Mouse (Mus musculus) liver, embryonic 12.5 days (tissue): ENCODE results near the gene Cltb. TPM values are rescaled to one million over a fixed set of nuclear protein-coding genes. Genes with fewer than 3 reads are reported as not detected.

ENCODE experiments used
- ATAC-seq: fragments of 200-750 bp; cut with Nextera tagmentation; 2 replicates; pipeline ENCODE4 v1.8.0; 2017; ENCODE audit warnings: moderate number of reproducible peaks, mild to moderate bottlenecking, moderate library complexity
- H3K27ac ChIP-seq: fragments of 300-500 bp; sonication (generic); 2 replicates; pipeline ENCODE4 v1.5.1; 2016; ENCODE audit warnings: mild to moderate bottlenecking
- H3K27me3 ChIP-seq: fragments of 300-500 bp; sonication (generic); replicated peaks from 2 replicates; pipeline ENCODE4 v1.6.1; 2016; ENCODE audit warnings: mild to moderate bottlenecking, moderate library complexity
- H3K36me3 ChIP-seq: fragments of 300-500 bp; sonication (generic); 2 replicates; pipeline ENCODE4 v1.6.1; 2016; ENCODE audit warnings: mild to moderate bottlenecking, moderate library complexity
- H3K4me1 ChIP-seq: fragments of 300-500 bp; sonication (generic); 2 replicates; pipeline ENCODE4 v1.6.1; 2016
- H3K4me2 ChIP-seq: fragments of 300-500 bp; sonication (generic); 2 replicates; pipeline ENCODE4 v1.6.1; 2016; ENCODE audit warnings: mild to moderate bottlenecking, moderate library complexity
- H3K4me3 ChIP-seq: fragments of 300-500 bp; sonication (generic); 2 replicates; pipeline ENCODE4 v1.5.1; 2016; ENCODE audit warnings: mild to moderate bottlenecking, moderate library complexity
- H3K9ac ChIP-seq: fragments of 300-500 bp; sonication (generic); 2 replicates; pipeline ENCODE4 v1.6.1; 2016; ENCODE audit warnings: mild to moderate bottlenecking, moderate library complexity
- H3K9me3 ChIP-seq: fragments of 300-500 bp; sonication (generic); replicated peaks from 2 replicates; pipeline ENCODE4 v1.6.1; 2016; ENCODE audit warnings: mild to moderate bottlenecking, moderate library complexity
- WGBS: fragments of 180-500 bp; shearing (Covaris S2); methylation state at CpG from one replicate; pipeline ENCODE4 v1.1.7; 2016; ENCODE audit not compliant: insufficient replicate concordance; 5-methylcytosine and 5-hydroxymethylcytosine counted together
- microRNA-seq: library from miRNA; unstranded; fragments of <30 nt; microRNA quantifications from one replicate; pipeline ENCODE4, GENCODE M21; 2017
- polyA plus RNA-seq: library from polyadenylated mRNA; unstranded; fragments of >200 nt; fragmentation: Nextera tagmentation; extraction: Ambion mirVana; gene quantifications from 2 replicates; pipeline ENCODE4 v1.2.1, GENCODE M21; 2016

Cltb gene
- polyA plus RNA-seq, 1 experiment from 2014 or later: 51.2 TPM

DNA sequence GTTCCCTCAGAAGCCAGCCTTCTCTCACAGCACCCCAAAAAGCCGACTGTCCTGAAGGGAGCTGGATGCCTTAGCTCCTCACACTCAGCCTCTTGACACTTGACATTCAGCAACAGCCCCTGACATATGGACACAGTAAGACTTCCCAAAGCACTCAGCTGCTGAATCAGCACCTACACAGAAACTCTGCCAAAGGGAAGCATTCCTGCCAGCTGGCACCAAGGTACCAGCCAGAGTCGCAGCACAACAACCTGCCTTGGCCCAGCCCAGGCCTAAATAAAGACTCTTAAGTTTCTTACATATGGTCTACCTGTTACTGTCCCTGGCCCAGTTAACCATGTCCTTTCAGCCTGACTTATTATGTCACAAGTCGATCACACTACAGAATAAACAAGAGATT lies 54.3 kb downstream of the Cltb start:
- no peak for ATAC-seq
- H3K36me3 ChIP-seq: peaks cover 97% of the 10 kb centered on the region

DNA sequence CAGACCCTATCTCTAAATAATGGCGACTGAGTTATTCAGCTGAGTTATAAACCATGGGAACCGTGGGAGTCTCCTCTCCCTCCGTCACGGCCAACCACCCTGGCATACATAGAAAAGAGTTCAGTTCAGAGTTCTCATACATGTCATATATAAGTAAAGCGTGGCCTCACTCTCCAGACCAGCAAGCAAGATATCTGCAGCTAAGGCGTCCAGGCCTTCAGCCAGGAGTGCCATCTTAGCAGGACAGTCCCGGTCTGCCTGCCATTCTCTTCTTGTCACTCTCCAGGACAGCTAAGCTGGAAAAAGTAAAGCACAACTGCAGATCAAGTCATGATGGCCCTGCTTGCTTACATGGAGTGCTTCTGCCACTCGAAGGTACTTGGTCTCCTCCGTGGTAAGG lies 55.0 kb downstream of the Cltb start:
- Histone ChIP-seq H3K36me3 (peaks cover 97% of the 10 kb centered on the region), H3K4me1 (no peaks in the 10 kb centered on the region), H3K4me2 (no peak overlapping the region), H3K27me3 (no peaks in the 10 kb centered on the region), H3K27ac (no peak overlapping the region), H3K9ac (no peak overlapping the region), H3K4me3 (no peak overlapping the region), H3K9me3 (no peaks in the 10 kb centered on the region)
- ATAC-seq: no peak
- WGBS: 83% methylated on average over 9 of the region's 9 CpGs

More for the DNA sequence above, 54.3 kb downstream of the Cltb start:
- no peaks in the 10 kb centered on the region for H3K9me3 ChIP-seq
- H3K27me3 ChIP-seq: no peaks in the 10 kb centered on the region
- H3K4me3 ChIP-seq: no peak overlapping the region
- H3K4me1 ChIP-seq: no peaks in the 10 kb centered on the region
- H3K27ac ChIP-seq: no peak overlapping the region
- H3K9ac ChIP-seq: no peak overlapping the region
- WGBS: 82% methylated on average over 3 of the region's 3 CpGs
- no peak overlapping the region for H3K4me2 ChIP-seq

DNA sequence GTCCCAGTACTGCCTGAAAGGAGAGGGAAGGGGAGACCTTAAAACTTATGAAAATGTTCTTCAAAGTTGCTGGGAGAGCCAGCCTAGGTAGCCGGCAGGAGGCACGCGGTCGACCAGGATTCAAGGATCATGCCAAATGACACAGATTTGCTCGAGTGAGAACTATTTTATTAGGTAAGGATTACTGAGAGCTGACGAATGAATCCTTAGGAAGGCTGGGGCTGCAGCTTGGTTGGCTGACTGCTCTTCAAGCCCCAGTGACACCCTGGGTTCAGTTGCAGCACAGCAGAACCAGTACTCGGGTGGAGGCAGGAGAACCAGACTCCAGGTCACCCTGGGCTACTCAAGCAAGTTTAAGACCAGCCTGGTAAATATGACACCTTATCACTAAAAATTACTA lies 63.1 kb downstream of the Cltb start:
- ATAC-seq: no peak

More for the DNA sequence above, 63.1 kb downstream of the Cltb start:
- peaks cover 67% of the 10 kb centered on the region for H3K36me3 ChIP-seq
- H3K27ac ChIP-seq: no peak overlapping the region
- no peaks in the 10 kb centered on the region for H3K9me3 ChIP-seq
- no peak overlapping the region for H3K4me3 ChIP-seq
- WGBS: 81% methylated on average over 7 of the region's 7 CpGs
- H3K4me2 ChIP-seq: no peak overlapping the region
- H3K4me1 ChIP-seq: no peaks in the 10 kb centered on the region
- no peak overlapping the region for H3K9ac ChIP-seq
- no peaks in the 10 kb centered on the region for H3K27me3 ChIP-seq

Small RNA genes within 50 kb of the gene (microRNA-seq; reads per million reads assigned to microRNA genes)
- not detected for gene Gm24195

Other genes with a start within 250 kb of the Cltb start
- 0.45 and 0.52 TPM in 2 replicates for gene Cplx2, start 240.0 kb downstream of the Cltb start, polyA plus RNA-seq
- gene Thoc3, start 142.5 kb downstream of the Cltb start, polyA plus RNA-seq: 77.6 and 78.0 TPM in 2 replicates
- gene Simc1, start 107.6 kb downstream of the Cltb start, polyA plus RNA-seq: 4.0 and 4.3 TPM in 2 replicates
- 66.8 and 69.3 TPM in 2 replicates for gene 4833439L19Rik, start 45.9 kb downstream of the Cltb start, polyA plus RNA-seq
- gene Arl10, start 36.3 kb downstream of the Cltb start, polyA plus RNA-seq: 10.7 and 10.9 TPM in 2 replicates
- 82.4 and 85.5 TPM in 2 replicates for gene Nop16, start 21.3 kb downstream of the Cltb start, polyA plus RNA-seq
- gene Higd2a, start 21.1 kb downstream of the Cltb start, polyA plus RNA-seq: 127 and 135 TPM in 2 replicates
- 35.3 and 39.9 TPM in 2 replicates for gene Faf2, start 10.4 kb upstream of the Cltb start, polyA plus RNA-seq
- 36.8 and 38.4 TPM in 2 replicates for gene Rnf44, start 82.6 kb upstream of the Cltb start, polyA plus RNA-seq
- 7.7 and 9.9 TPM in 2 replicates for gene Cdhr2, start 90.1 kb upstream of the Cltb start, polyA plus RNA-seq
- 0.23 and 0.35 TPM in 2 replicates for gene Gprin1, start 138.5 kb upstream of the Cltb start, polyA plus RNA-seq
- not detected in 2 replicates for gene Sncb, start 155.3 kb upstream of the Cltb start, polyA plus RNA-seq
- not detected in 2 replicates for gene Eif4e1b, start 172.7 kb upstream of the Cltb start, polyA plus RNA-seq
- 1.8 and 2.3 TPM in 2 replicates for gene Tspan17, start 178.0 kb upstream of the Cltb start, polyA plus RNA-seq